Mouse (Mus musculus) lung, postnatal 0 days (tissue): ENCODE measurements around the gene Fgd5.

Experiments used
- CTCF ChIP-seq: IDR thresholded peaks from 2 replicates; pipeline ENCODE4 v1.5.1; 2016; ENCODE audit warnings: antibody characterized with exemption, mild to moderate bottlenecking
- EP300 ChIP-seq: IDR thresholded peaks from 2 replicates; pipeline ENCODE4 v1.6.1; 2016; ENCODE audit warnings: antibody characterized with exemption, mild to moderate bottlenecking, control low read depth

DNA sequence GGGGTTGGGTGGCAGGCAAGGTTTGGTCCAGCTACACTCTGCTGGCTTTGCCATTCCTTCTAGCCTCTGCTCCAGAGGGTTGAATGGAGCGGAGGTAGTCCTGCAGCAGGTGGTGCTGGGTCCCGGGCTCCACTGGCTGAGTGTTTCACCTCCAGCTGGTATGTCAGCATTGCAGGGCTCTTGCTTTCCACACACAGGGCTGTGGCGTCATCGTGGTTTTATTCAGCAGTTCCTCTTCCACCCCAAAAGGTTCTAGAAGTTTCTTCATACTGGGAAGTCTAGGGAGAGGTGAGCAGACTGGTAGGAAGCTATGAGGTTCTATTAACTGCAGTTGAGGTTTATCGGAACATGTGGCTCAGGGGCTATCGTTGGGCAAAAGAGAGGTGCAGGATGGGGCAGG, 34.4 kb downstream of the Fgd5 start:
- TF ChIP-seq CTCF: no peak
- TF ChIP-seq EP300: no peak
